Mouse (Mus musculus) cerebellum, adult 8-10 months (tissue): Measurements from ENCODE around the gene Parp6.

ENCODE experiments used
- DNase-seq: peaks from one replicate; pipeline ENCODE4 v3.0.0; 2022

Gene Parp6

GRCm38 (mm10) chr9:59616622-59617306 is at the start of gene Parp6:
Parp6 (plus strand) TSS chr9:59617284.
- peak; percentile 100 for DNase-seq

- no peak for DNase-seq
These were observed 45.2 kb upstream of the Parp6 start for GRCm38 (mm10) chr9:59571852-59572251.

- DNase-seq, result no peak
These were observed 39.7 kb upstream of the Parp6 start for GRCm38 (mm10) chr9:59577401-59577800.

- DNase-seq, result peak; percentile 91
These were observed 39.1 kb upstream of the Parp6 start, which contains the start of gene Celf6 for GRCm38 (mm10) chr9:59577844-59578504. Celf6 (plus strand) TSS chr9:59577917.

- DNase-seq, result no peak
These were observed 38.6 kb upstream of the Parp6 start for GRCm38 (mm10) chr9:59578505-59578867.

- DNase-seq, result peak; percentile 75
These were observed 32.2 kb upstream of the Parp6 start for GRCm38 (mm10) chr9:59584871-59585308.

- no peak for DNase-seq
These were observed 28.8 kb upstream of the Parp6 start for GRCm38 (mm10) chr9:59588252-59588651.

- DNase-seq, result no peak
These were observed 28.1 kb upstream of the Parp6 start for GRCm38 (mm10) chr9:59588710-59589671.

- DNase-seq, result no peak
These were observed 27.2 kb upstream of the Parp6 start for GRCm38 (mm10) chr9:59589703-59590439.

- no peak for DNase-seq
These were observed 15.4 kb upstream of the Parp6 start for GRCm38 (mm10) chr9:59601661-59602060.

- DNase-seq, result no peak
These were observed 11.1 kb upstream of the Parp6 start for GRCm38 (mm10) chr9:59605967-59606366.

- DNase-seq, result no peak
These were observed 6.1 kb upstream of the Parp6 start for GRCm38 (mm10) chr9:59610950-59611349.

- DNase-seq, result no peak
These were observed 1.3 kb upstream of the Parp6 start for GRCm38 (mm10) chr9:59615797-59616196.

GRCm38 (mm10) chr9:59617307-59617973 is 356 bp downstream of the Parp6 start:
- DNase-seq, result no peak

- no peak for DNase-seq
These were observed 21.3 kb downstream of the Parp6 start for GRCm38 (mm10) chr9:59638372-59638771.

- no peak for DNase-seq
These were observed 22.9 kb downstream of the Parp6 start for GRCm38 (mm10) chr9:59639936-59640335.

GRCm38 (mm10) chr9:59641320-59641719 is 24.2 kb downstream of the Parp6 start:
- no peak for DNase-seq

- no peak for DNase-seq
These were observed 32.8 kb downstream of the Parp6 start for GRCm38 (mm10) chr9:59649911-59650310.

GRCm38 (mm10) chr9:59653371-59653770 is 36.3 kb downstream of the Parp6 start:
- no peak for DNase-seq

- no peak for DNase-seq
These were observed 37.4 kb downstream of the Parp6 start for GRCm38 (mm10) chr9:59654450-59654983.

- peak; percentile 97 for DNase-seq
These were observed 39.0 kb downstream of the Parp6 start, which contains the start of gene Pkm for GRCm38 (mm10) chr9:59655958-59656634. Pkm (plus strand) TSS chr9:59656368.
